Mouse (Mus musculus): ENCODE results near the gene Gpx6.

GRCm38 (mm10) chr13:21346610-21347009 is 34.7 kb downstream of the Gpx6 start, which contains the start of gene Olfr1367:
- TF ChIP-seq CTCF (IDR thresholded peaks at IDR 0.05; ENCODE audit: low read depth) (no peak), EP300 (IDR thresholded peaks at IDR 0.05; ENCODE audit: low read depth) (no peak)

Measured in liver, postnatal 0 days (tissue).